ENCODE assay signal across 8 mouse cellular contexts in genomic region chr14:66499896-66500295, GRCm38 (mm10).
A peak's percentile ranks its signal among the peaks of the same experiment; 100 is the strongest.
DNase-seq lines count a peak whose midpoint lies in the region; ATAC-seq and TF ChIP-seq lines count a peak whose summit lies in the region.

No protein-coding gene starts in this region.

- intact Hi-C loops in left cerebral cortex, postnatal 4 days (cut with DNase I) = no loop called here

- DNase-seq in layer of hippocampus, adult 11-12 months (ENCODE audit: low spot score) = peak; percentile 70
- DNase-seq in layer of hippocampus, adult 9-10 months (ENCODE audit: low spot score) = no peak
- DNase-seq in cerebellum, postnatal 14 days = peak; percentile 61 to 67
- peak; percentile 81 for DNase-seq in gastrocnemius, postnatal 25 days
- peak; percentile 61 for DNase-seq in kidney, adult 18-20 months
- peak; percentile 89 for DNase-seq in left cerebral cortex, postnatal 4 days

- no peak for TF ChIP-seq CTCF in olfactory bulb, adult 2 months (IDR thresholded peaks at IDR 0.05; ENCODE audit: insufficient read depth, low read depth, low read length)

- H3K4me1 ChIP-seq in olfactory bulb, adult 2 months (ENCODE audit: control insufficient read depth, insufficient read depth, low read length) = peaks cover 5% of the 10 kb centered on the region

- ATAC-seq in activated CD4-positive, CD25-positive, alpha-beta regulatory T cell, adult 4 months = no peak

- peak overlapping the region; percentile 66; the same call in 1 of the 2 replicates for H3K27ac ChIP-seq in olfactory bulb, adult 2 months (ENCODE audit: insufficient read depth, low read depth, low read length)

- WGBS in olfactory bulb, adult 2 months = 3% methylated on average over 11 of the region's 11 CpGs

- no peak overlapping the region for H3K4me3 ChIP-seq in olfactory bulb, adult 2 months (ENCODE audit: insufficient read depth, low read depth, low read length)

- 0 out of 2 replicates have a peak, but pooled peaks have one; percentile 23 for TF ChIP-seq POLR2A in olfactory bulb, adult 2 months (IDR thresholded peaks at IDR 0.05; ENCODE audit: insufficient read depth, low read depth, low read length)
